Mouse (Mus musculus): ENCODE results near the gene 1700011L22Rik. TPM values are rescaled to one million over a fixed set of nuclear protein-coding genes. Genes with fewer than 3 reads are reported as not detected.
A peak's percentile ranks its signal among the peaks of the same experiment; 100 is the strongest.

Gene 1700011L22Rik
- not detected for total RNA-seq (2021)
- long read RNA-seq, experiment 1, result 0 reads
- long read RNA-seq, experiment 2, result 0 reads

GRCm38 (mm10) chr8:79248470-79248869, at the start of gene 1700011L22Rik:
TSS of gene 1700011L22Rik (minus strand) at chr8:79248570.
- DNase-seq (ENCODE audit: low spot score in 2 of 2), result no peak

- peak; percentile 66 to 70 for DNase-seq (ENCODE audit: low spot score in 2 of 2)
Observed at GRCm38 (mm10) chr8:79297763-79298162, 49.4 kb upstream of the 1700011L22Rik start.

GRCm38 (mm10) chr8:79295276-79296105, 47.1 kb upstream of the 1700011L22Rik start:
- DNase-seq (ENCODE audit: low spot score in 2 of 2), result no peak

- DNase-seq (ENCODE audit: low spot score in 2 of 2), result peak; percentile 95 to 98
Observed at GRCm38 (mm10) chr8:79294610-79295275, 46.4 kb upstream of the 1700011L22Rik start, which contains the start of gene Mmaa. TSS of gene Mmaa (minus strand) at chr8:79294937.

GRCm38 (mm10) chr8:79293841-79294240, 45.5 kb upstream of the 1700011L22Rik start:
- DNase-seq (ENCODE audit: low spot score in 2 of 2), result no peak

- no peak for DNase-seq (ENCODE audit: low spot score in 2 of 2)
Observed at GRCm38 (mm10) chr8:79292712-79293264, 44.4 kb upstream of the 1700011L22Rik start.

- no peak for DNase-seq (ENCODE audit: low spot score in 2 of 2)
Observed at GRCm38 (mm10) chr8:79289592-79289991, 41.2 kb upstream of the 1700011L22Rik start.

- no peak for DNase-seq (ENCODE audit: low spot score in 2 of 2)
Observed at GRCm38 (mm10) chr8:79288681-79289080, 40.3 kb upstream of the 1700011L22Rik start.

- DNase-seq (ENCODE audit: low spot score in 2 of 2), result no peak
Observed at GRCm38 (mm10) chr8:79288250-79288649, 39.9 kb upstream of the 1700011L22Rik start.

GRCm38 (mm10) chr8:79286424-79286823, 38.1 kb upstream of the 1700011L22Rik start:
- no peak for DNase-seq (ENCODE audit: low spot score in 2 of 2)

GRCm38 (mm10) chr8:79284626-79285025, 36.3 kb upstream of the 1700011L22Rik start:
- DNase-seq (ENCODE audit: low spot score in 2 of 2), result no peak

GRCm38 (mm10) chr8:79281376-79281890, 33.1 kb upstream of the 1700011L22Rik start:
- no peak for DNase-seq (ENCODE audit: low spot score in 2 of 2)

- no peak for DNase-seq (ENCODE audit: low spot score in 2 of 2)
Observed at GRCm38 (mm10) chr8:79277264-79277870, 29.0 kb upstream of the 1700011L22Rik start.

GRCm38 (mm10) chr8:79274940-79275339, 26.6 kb upstream of the 1700011L22Rik start:
- no peak for DNase-seq (ENCODE audit: low spot score in 2 of 2)

- DNase-seq (ENCODE audit: low spot score in 2 of 2), result no peak
Observed at GRCm38 (mm10) chr8:79273776-79274175, 25.4 kb upstream of the 1700011L22Rik start.

GRCm38 (mm10) chr8:79272676-79273075, 24.3 kb upstream of the 1700011L22Rik start:
- no peak for DNase-seq (ENCODE audit: low spot score in 2 of 2)

- no peak for DNase-seq (ENCODE audit: low spot score in 2 of 2)
Observed at GRCm38 (mm10) chr8:79268921-79269320, 20.6 kb upstream of the 1700011L22Rik start.

- no peak for DNase-seq (ENCODE audit: low spot score in 2 of 2)
Observed at GRCm38 (mm10) chr8:79261920-79262319, 13.6 kb upstream of the 1700011L22Rik start.

- no peak for DNase-seq (ENCODE audit: low spot score in 2 of 2)
Observed at GRCm38 (mm10) chr8:79256076-79256705, 7.8 kb upstream of the 1700011L22Rik start.

GRCm38 (mm10) chr8:79253742-79254141, 5.4 kb upstream of the 1700011L22Rik start:
- no peak for DNase-seq (ENCODE audit: low spot score in 2 of 2)

- no peak for DNase-seq (ENCODE audit: low spot score in 2 of 2)
Observed at GRCm38 (mm10) chr8:79243422-79243821, 4.9 kb downstream of the 1700011L22Rik start.

All from left cerebral cortex, adult 18-20 months (tissue).